Mouse (Mus musculus): Measurements from ENCODE around the gene Gm10799. TPM values are rescaled to one million over a fixed set of nuclear protein-coding genes. Genes with fewer than 3 reads are reported as not detected.

The Gm10799 gene
- polyA plus RNA-seq (2012; rRNA removed; ENCODE audit: low replicate concordance): not detected in 2 replicates

DNA sequence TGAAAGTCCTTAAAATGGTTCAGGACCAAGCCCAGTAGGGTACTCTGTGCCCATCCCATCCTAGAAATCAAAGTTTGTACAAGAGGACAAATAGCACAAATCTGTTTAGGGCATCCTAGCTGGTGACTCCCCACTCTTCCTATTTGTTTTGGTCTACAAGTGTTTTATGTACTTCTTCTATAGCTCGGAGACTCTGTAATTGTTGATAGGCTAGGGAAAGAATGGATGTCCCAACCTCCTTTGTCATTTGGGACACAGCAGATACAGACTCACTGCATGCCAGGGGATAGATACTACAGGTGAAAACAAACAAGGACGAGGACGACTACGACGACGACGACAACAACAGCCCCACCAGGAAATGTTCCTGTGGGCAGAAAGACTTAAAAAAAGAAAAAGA, at the start of gene Gm10799:
TSS of gene Gm10799 (minus strand) at position 101 of the 400 bp plus-strand sequence.

DNA sequence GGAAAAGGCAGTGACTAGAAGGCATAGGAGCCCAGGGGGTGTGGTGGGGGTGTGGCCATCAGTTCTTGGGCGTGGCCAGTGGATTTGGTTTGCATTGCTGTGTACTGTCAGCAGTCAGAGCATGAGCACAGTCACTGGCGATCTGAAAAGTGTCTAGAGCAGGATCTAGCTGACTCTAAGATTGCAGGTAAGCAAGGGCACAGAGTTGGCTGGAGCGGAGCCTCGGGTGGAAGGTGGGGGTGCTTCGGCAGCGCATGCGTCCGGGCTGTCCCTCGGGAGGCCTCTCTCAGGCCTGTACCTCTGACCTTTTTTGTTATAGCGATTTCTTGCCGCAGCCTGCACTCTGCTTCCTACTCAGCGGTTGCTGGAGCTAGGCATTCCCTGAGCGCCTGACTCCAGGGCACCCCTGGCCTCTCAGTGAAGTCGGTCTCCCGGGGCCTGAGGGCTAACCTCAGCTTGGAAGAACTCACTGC, 27.4 kb upstream of the Gm10799 start, which contains the start of gene Cd59a:
TSS of gene Cd59a (plus strand) at position 61 of the 473 bp plus-strand sequence.

DNA sequence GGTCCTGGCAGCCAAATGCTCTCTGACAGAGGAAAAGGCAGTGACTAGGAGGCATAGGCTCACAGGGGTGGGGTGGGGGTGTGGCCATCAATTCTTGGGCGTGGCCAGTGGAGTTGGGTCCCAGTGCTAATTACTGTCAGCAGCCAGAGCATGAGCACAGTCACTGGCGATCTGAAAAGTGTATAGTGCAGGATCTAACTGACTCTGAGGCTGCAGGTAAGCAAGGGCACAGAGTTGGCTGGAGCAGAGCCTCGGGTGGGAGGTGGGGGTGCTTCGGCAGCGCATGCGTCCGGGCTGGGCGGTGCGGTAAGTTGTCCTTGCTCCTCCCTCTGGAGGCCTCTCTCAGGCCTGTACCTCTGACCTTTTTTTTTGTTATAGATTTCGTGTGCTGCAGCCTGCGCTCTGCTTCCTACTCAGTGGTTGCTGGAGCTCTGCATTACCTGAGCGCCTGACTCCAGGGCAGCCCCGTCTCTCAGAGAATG, 1.4 kb upstream of the Gm10799 start, which contains the start of gene Cd59b:
TSS of gene Cd59b (plus strand) at position 146 of the 482 bp plus-strand sequence.

DNA sequence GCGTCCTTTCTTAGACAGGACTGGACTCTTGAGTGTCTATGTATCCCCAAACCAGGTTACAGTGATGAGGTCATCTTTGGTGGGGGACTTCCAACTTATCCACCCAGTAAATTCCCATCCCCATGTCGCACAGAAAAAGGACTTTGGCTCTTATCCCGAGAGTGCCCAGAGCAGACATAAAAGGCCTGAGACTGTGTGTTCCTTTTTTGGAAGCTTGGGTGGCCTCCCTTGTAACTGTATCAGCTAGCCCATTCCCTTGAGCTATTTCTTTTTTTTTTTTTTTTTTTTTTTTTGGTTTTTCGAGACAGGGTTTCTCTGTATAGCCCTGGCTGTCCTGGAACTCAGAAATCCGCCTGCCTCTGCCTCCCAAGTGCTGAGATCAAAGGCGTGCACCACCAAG, 2.8 kb downstream of the Gm10799 start, which contains the start of gene Gm10912:
TSS of gene Gm10912 (plus strand) at position 301 of the 400 bp plus-strand sequence.

DNA sequence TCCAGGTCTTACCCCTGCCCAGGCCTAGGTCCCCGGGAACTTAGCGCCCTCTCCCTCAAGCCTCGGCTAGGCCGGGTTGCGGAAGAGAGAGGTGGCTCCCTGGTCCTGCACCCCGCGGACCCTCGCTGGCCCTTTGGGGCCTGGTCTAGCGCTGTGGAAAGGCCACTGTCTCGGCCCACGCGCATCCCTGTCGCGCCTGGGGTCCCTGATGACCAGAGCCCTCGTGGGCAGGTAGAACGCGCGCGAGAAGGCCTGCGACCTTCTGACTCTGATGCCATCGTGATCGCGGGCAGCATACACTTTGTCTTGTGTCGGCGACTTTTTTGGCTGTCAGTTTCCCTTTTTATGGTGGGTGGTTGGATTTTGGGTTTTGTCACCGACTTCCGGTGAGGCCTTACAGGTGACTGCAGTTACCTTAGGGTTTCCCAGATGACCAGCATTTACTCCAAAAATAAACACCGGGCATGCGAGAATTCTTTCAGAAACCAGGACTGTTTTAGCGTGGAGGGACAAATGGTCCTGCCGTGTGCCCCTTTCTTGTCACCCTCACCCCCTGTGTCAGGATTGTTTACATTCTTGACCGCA, 40.1 kb downstream of the Gm10799 start, which contains the start of gene 4931422A03Rik:
TSS of gene 4931422A03Rik (minus strand) at position 223 of the 585 bp plus-strand sequence.

DNA sequence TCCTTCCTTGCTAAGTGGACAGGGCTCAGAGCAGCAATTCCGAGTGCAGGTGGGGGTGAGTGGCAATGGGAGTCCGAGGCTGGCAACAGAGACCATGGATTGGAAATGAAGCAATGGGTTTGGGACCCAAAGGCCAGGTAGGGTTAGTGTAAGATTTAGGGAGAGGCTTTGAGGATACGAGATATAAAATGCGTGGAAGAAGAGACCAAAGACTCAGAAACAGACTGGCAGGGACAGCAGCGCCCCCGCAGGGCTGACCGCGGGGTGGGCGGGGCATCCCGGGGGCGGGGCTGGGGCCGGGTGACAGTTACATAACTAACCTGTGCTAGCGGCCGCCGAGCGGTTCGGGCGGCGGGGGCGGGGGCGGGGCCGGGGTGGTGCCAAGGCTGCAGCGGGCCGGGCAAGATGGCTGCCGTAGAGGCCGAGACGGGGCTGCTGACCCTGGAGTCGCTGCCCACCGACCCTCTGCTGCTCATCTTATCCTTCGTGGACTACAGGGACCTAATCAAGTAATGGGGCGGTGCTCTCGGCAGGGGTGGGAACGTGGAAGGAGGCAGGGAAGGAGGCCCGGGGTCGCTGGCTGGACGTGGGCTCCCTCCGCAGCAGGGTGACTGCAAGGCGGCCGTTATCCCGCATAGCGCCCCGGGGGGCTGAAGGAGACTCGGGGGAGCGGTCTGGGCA, 40.8 kb downstream of the Gm10799 start, which contains the start of gene Fbxo3:
TSS of gene Fbxo3 (plus strand) at position 264 of the 681 bp plus-strand sequence.

Other genes with a start within 250 kb of the Gm10799 start
- 4.4 and 7.9 TPM in 2 replicates for gene Lmo2, start 110.6 kb downstream of the Gm10799 start, polyA plus RNA-seq (2012; rRNA removed; ENCODE audit: low replicate concordance)
- 2.9 and 3.5 TPM in 2 replicates for gene Fbxo3, start 40.8 kb downstream of the Gm10799 start, polyA plus RNA-seq (2012; rRNA removed; ENCODE audit: low replicate concordance)
- not detected in 2 replicates for gene 4931422A03Rik, start 40.2 kb downstream of the Gm10799 start, polyA plus RNA-seq (2012; rRNA removed; ENCODE audit: low replicate concordance)
- not detected in 2 replicates for gene Gm10912, start 2.7 kb downstream of the Gm10799 start, polyA plus RNA-seq (2012; rRNA removed; ENCODE audit: low replicate concordance)
- gene Cd59b, start 1.3 kb upstream of the Gm10799 start, polyA plus RNA-seq (2012; rRNA removed; ENCODE audit: low replicate concordance): 0.71 and 2.7 TPM in 2 replicates
- 3.1 and 3.4 TPM in 2 replicates for gene Cd59a, start 27.3 kb upstream of the Gm10799 start, polyA plus RNA-seq (2012; rRNA removed; ENCODE audit: low replicate concordance)
- gene A930018P22Rik, start 54.2 kb upstream of the Gm10799 start, polyA plus RNA-seq (2012; rRNA removed; ENCODE audit: low replicate concordance): 0.23 TPM in 1 of 2 replicates, not detected in the other